Mouse (Mus musculus) neural tube, embryonic 13.5 days (tissue): ENCODE measurements around the gene Tbc1d9b. TPM values are rescaled to one million over a fixed set of nuclear protein-coding genes. Genes with fewer than 3 reads are reported as not detected.
"Not testable (repeated sequence)": the region's sequence is repeated elsewhere in the genome, so short reads cannot be mapped to it uniquely, and the experiment has no call there.

Experiments
- ATAC-seq: fragments of 200-750 bp; cut with Nextera tagmentation; 2 replicates; pipeline ENCODE4 v1.8.0; 2017; ENCODE audit warnings: low read depth, mild to moderate bottlenecking, moderate TSS enrichment, moderate library complexity
- H3K27ac ChIP-seq: fragments of 300-500 bp; sonication (generic); replicated peaks from 2 replicates; pipeline ENCODE4 v1.5.1; 2015; ENCODE audit warnings: moderate library complexity, mild to moderate bottlenecking, inconsistent platforms
- H3K27me3 ChIP-seq: fragments of 300-500 bp; sonication (generic); 2 replicates; pipeline ENCODE4 v1.6.1; 2015; ENCODE audit warnings: mild to moderate bottlenecking, inconsistent platforms
- H3K36me3 ChIP-seq: fragments of 300-500 bp; sonication (generic); 2 replicates; pipeline ENCODE4 v1.6.1; 2015; ENCODE audit warnings: mild to moderate bottlenecking, inconsistent platforms
- H3K4me1 ChIP-seq: fragments of 300-500 bp; sonication (generic); replicated peaks from 2 replicates; pipeline ENCODE4 v1.6.1; 2015; ENCODE audit warnings: inconsistent platforms
- H3K4me2 ChIP-seq: fragments of 300-500 bp; sonication (generic); 2 replicates; pipeline ENCODE4 v1.6.1; 2015; ENCODE audit warnings: inconsistent platforms, mild to moderate bottlenecking, moderate library complexity
- H3K4me3 ChIP-seq: fragments of 300-500 bp; sonication (generic); 2 replicates; pipeline ENCODE4 v1.5.1; 2015; ENCODE audit warnings: mild to moderate bottlenecking, inconsistent platforms
- H3K9ac ChIP-seq: fragments of 300-500 bp; sonication (generic); 2 replicates; pipeline ENCODE4 v1.6.1; 2015; ENCODE audit warnings: moderate library complexity, mild to moderate bottlenecking, inconsistent platforms
- H3K9me3 ChIP-seq: fragments of 300-500 bp; sonication (generic); 2 replicates; pipeline ENCODE4 v1.6.1; 2016; ENCODE audit warnings: inconsistent platforms
- whole genome bisulfite sequencing: fragments of 180-500 bp; shearing (Covaris S2); methylation state at CpG from one replicate; pipeline ENCODE4 v1.1.7; 2015; 5-methylcytosine and 5-hydroxymethylcytosine counted together
- polyA plus RNA-seq: library from polyadenylated mRNA; unstranded; fragments of >200 nt; fragmentation: Nextera tagmentation; extraction: Ambion mirVana; gene quantifications from 2 replicates; pipeline ENCODE4 v1.2.1, GENCODE M21; 2015

The Tbc1d9b gene
- 36.1 and 39.2 TPM in 2 replicates for polyA plus RNA-seq

DNA sequence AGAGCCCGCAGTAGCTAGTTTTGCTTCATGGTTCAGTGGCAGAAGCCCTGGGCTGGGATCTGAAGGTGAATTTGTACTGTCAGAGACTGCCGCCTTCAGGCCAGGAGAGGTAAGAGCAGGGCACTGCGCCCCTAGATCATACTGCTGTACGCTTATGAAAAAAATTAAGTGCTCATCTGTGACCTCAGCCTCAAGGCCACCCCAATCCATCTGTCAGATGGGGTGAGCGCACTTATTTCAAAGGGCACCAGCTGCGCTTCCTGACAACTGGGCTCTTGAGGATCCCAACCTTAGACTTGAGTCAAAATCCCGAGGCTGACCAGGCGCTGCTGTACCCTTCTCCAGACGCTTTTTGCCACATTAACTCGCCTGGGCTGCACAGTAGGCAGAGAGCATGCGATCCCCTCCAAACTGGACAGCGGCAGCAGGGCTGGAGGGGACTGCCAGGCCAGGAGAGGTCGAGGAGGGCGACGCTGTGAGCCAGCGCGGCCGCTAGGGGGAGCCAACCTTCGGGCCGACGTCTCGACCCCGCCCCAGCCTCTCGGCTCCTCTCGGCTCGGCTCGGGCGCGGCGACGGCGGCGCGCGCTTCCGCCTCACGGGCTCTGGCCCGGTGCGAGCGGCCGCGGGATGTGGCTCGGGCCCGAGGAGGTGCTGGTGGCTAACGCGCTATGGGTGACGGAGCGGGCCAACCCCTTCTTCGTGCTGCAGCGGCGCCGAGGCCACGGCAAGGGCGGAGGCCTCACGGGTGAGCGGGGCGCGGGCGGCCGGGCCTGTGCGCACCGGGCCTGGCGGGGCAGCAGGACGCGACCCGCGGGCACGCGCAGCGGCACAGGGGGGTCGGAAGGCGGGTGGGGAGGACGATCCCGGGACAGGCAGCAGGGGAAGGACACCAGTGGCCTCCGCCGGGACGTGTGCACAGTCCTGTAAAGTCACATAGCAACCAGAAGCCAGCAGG, at the start of gene Tbc1d9b:
Gene Tbc1d9b, plus strand, starts transcription at position 586 of the 956 bp plus-strand sequence.
- WGBS, result under 1% methylated on average over 77 of the region's 77 CpGs
- H3K9me3 ChIP-seq, result no peaks in the 10 kb centered on the region
- H3K9ac ChIP-seq, result peak within 1 kb of the TSS; percentile 92
- H3K27me3 ChIP-seq, result no peaks in the 10 kb centered on the region
- peaks cover 10% of the 10 kb centered on the region for H3K36me3 ChIP-seq
- peaks cover 23% of the 10 kb centered on the region for H3K4me1 ChIP-seq
- H3K4me2 ChIP-seq, result peak within 1 kb of the TSS; percentile 83
- peak; percentile 95 for ATAC-seq
- H3K27ac ChIP-seq, result peak within 1 kb of the TSS; percentile 92
- peak within 1 kb of the TSS; percentile 65 for H3K4me3 ChIP-seq

DNA sequence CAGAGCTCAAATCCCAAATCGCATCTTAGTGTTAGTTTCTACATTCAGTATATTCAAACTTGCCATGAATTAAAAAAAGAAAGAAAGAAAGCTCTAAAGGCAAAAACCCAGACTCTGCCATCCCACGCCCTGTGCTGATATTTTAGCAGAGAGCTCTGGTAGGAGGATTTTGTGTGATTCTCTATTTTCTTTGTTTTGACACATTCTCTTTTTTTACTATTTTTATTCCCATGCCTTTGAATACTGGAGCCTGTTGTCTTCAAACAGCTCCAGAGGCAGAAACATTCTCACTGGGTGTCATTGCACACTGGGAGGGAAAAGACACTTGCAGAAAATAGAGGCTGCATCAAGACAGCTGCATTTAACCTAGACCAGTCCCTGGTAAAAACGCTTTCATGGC, 45.0 kb upstream of the Tbc1d9b start:
- no peak for ATAC-seq
- H3K9ac ChIP-seq, result no peak overlapping the region
- H3K9me3 ChIP-seq, result no peaks in the 10 kb centered on the region
- H3K4me2 ChIP-seq, result no peak overlapping the region
- peaks cover 59% of the 10 kb centered on the region for H3K36me3 ChIP-seq
- H3K27me3 ChIP-seq, result no peaks in the 10 kb centered on the region
- no peak overlapping the region for H3K4me3 ChIP-seq
- WGBS, result 98% methylated on average over 3 of the region's 3 CpGs
- peaks cover 11% of the 10 kb centered on the region for H3K4me1 ChIP-seq
- no peak overlapping the region for H3K27ac ChIP-seq

DNA sequence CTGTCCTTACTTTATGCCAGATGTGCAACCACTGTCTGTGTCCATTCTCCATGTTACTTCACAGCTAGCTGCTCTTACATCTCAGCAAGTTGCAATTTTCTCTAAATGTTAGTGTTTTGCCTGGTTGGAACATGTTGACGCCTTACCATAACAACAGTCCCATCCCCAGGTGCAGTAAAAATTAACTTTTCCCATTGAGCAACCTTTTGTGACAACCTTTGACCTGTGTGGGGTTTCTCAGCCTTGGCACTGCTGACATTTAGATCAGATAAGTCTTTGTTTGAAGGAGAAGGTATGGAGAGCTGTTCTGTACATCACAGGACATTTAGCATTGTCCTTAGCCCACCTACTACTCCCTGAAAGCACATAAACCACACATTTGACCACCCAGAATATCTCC, 41.4 kb upstream of the Tbc1d9b start:
- no peak overlapping the region for H3K9ac ChIP-seq
- H3K36me3 ChIP-seq, result peaks cover 77% of the 10 kb centered on the region
- H3K9me3 ChIP-seq, result no peaks in the 10 kb centered on the region
- ATAC-seq, result no peak
- H3K4me2 ChIP-seq, result no peak overlapping the region
- H3K4me3 ChIP-seq, result no peak overlapping the region
- H3K4me1 ChIP-seq, result peaks cover 16% of the 10 kb centered on the region
- H3K27ac ChIP-seq, result no peak overlapping the region
- WGBS, result 86% methylated on average over 1 of the region's 1 CpGs
- no peaks in the 10 kb centered on the region for H3K27me3 ChIP-seq

DNA sequence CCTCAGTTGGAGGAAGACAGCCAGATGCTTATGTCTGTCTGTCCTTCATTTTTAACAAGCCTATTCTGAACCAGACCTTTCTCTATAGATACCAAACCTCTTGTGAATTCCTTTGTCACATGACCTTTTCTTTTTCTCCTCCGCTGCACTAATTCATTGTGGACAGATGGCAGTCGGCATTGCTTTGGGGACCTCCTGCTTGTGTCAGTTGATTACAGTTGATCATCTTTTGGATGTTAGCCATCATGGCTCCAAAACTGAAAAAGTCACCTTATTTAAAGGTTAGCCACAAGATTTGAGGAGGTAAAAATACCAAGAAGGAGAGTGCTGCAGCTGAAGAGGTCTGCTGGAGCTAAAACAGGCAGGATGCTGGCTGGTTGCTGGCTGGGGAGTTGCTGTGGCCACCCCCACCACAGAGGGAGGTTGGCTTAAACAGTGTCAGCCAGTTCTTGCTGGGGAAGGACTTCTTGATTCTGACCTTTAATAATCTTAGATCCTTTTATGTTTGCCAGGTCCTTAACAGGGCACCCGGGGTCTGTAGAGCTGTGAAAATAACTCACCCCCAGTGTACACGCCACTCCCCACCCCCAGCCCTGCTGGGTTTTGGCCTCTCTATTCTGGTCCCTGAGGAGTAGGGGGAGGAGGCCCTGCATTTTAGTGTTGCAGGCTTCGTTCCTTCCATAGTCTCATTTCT, 40.1 kb upstream of the Tbc1d9b start:
- no peak overlapping the region for H3K9ac ChIP-seq
- H3K4me2 ChIP-seq, result no peak overlapping the region
- H3K4me3 ChIP-seq, result no peak overlapping the region
- H3K36me3 ChIP-seq, result peaks cover 84% of the 10 kb centered on the region
- no peaks in the 10 kb centered on the region for H3K27me3 ChIP-seq
- H3K9me3 ChIP-seq, result no peaks in the 10 kb centered on the region
- peaks cover 16% of the 10 kb centered on the region for H3K4me1 ChIP-seq
- WGBS, result 46% methylated on average over 5 of the region's 5 CpGs
- H3K27ac ChIP-seq, result peak overlapping the region; percentile 46
- ATAC-seq, result no peak

DNA sequence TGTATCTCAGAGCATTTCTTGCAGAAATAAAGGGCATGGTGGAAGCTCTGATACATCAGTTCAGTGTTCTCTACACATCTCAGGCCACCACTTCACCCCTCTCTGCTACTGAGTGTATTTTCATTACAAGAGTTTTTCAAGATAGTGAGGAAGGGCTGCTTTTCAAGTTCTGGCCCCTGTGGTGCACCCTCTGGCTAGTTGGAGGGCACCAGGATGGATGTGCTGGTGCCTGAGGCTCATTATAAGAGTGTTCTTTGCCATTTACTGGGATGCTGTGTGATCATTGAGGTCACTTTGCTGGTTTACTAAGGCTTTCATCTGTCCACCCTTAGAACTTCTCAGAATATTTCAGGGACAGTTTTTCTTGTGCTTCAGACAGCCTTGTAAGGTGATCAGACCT, 39.5 kb upstream of the Tbc1d9b start:
- Histone ChIP-seq H3K27me3 (no peaks in the 10 kb centered on the region), H3K9ac (no peak overlapping the region), H3K4me2 (no peak overlapping the region), H3K9me3 (no peaks in the 10 kb centered on the region), H3K36me3 (peaks cover 84% of the 10 kb centered on the region), H3K4me3 (no peak overlapping the region), H3K27ac (no peak overlapping the region), H3K4me1 (peaks cover 16% of the 10 kb centered on the region)
- no peak for ATAC-seq

DNA sequence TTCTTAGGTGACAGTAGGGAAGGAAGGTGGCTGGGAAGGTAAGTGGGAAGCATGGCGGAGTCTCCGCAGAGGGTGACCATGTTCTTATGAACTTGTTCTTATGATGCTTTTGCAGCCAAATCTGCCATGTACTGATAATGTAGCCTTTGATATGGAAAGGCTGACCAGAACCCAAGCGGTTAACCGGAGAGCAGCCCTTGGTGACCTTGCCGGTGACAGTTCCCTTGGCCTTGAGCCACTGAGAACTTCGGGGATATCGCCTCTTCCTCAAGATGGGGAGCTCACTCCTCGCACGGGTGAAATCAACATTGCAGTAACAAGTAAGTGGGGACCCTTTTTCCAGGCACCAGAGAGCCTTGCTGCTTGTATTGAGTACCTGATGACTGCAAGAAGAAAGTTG, 35.5 kb upstream of the Tbc1d9b start:
- 92% methylated on average over 9 of the region's 9 CpGs for WGBS
- H3K36me3 ChIP-seq, result peaks cover 79% of the 10 kb centered on the region
- peaks cover 10% of the 10 kb centered on the region for H3K4me1 ChIP-seq
- H3K4me2 ChIP-seq, result no peak overlapping the region
- no peaks in the 10 kb centered on the region for H3K9me3 ChIP-seq
- H3K4me3 ChIP-seq, result no peak overlapping the region
- H3K27me3 ChIP-seq, result no peaks in the 10 kb centered on the region
- no peak overlapping the region for H3K27ac ChIP-seq
- no peak overlapping the region for H3K9ac ChIP-seq
- no peak for ATAC-seq

DNA sequence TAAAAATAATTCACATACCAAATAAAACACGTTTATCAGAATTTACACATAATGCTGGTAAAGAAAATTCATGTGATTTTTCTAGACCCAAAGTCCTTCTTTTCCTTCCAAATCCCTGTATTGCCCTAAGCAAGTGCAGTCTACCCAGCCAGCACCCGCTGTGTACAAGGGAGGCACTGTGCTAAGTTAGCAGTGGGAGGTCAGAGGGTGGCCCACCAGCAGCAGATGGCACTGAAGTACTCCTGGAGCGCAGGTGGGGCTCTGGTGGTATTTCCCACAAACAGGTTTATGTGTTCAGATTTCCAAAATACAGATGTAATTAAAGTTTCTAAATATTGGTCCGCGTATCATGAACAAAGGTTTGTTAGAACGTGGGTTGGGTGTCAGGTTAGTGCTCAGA, 34.1 kb upstream of the Tbc1d9b start:
- H3K4me1 ChIP-seq, result no peaks in the 10 kb centered on the region
- H3K9ac ChIP-seq, result no peak overlapping the region
- H3K27me3 ChIP-seq, result no peaks in the 10 kb centered on the region
- no peak for ATAC-seq
- 97% methylated on average over 6 of the region's 6 CpGs for WGBS
- H3K4me2 ChIP-seq, result no peak overlapping the region
- H3K27ac ChIP-seq, result no peak overlapping the region
- H3K36me3 ChIP-seq, result peaks cover 76% of the 10 kb centered on the region
- H3K9me3 ChIP-seq, result no peaks in the 10 kb centered on the region
- H3K4me3 ChIP-seq, result no peak overlapping the region

DNA sequence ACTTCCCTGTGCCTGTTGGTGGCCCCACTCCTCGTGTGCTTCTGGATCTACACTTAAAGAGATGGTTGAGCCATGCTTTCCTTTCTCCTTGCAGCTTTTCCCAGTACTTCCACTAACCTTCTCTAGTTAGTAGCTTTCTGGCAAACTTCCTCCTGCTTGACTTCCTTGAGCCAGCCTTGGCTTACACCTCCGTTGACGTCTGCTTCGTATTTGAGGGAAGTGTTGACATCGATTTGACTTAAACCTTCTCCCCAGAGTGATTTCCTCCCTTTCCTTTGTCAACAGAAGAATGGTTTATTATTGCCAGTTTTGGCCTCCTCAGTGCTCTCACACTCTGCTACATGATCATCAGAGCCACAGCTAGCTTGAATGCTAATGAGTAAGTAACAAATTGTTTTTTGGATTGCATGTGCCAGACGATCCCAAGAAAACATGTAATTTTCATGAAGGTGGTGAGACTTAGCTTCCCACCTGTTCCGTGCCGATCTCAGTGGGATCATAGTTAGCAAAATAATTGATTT, 32.2 kb upstream of the Tbc1d9b start:
- no peak for ATAC-seq
- Histone ChIP-seq H3K27ac (no peak overlapping the region), H3K9me3 (no peaks in the 10 kb centered on the region), H3K4me3 (no peak overlapping the region), H3K9ac (no peak overlapping the region), H3K27me3 (no peaks in the 10 kb centered on the region), H3K36me3 (peaks cover 69% of the 10 kb centered on the region), H3K4me2 (no peak overlapping the region), H3K4me1 (no peaks in the 10 kb centered on the region; the same call in 1 of the 2 replicates)
- WGBS, result 87% methylated on average over 8 of the region's 8 CpGs

DNA sequence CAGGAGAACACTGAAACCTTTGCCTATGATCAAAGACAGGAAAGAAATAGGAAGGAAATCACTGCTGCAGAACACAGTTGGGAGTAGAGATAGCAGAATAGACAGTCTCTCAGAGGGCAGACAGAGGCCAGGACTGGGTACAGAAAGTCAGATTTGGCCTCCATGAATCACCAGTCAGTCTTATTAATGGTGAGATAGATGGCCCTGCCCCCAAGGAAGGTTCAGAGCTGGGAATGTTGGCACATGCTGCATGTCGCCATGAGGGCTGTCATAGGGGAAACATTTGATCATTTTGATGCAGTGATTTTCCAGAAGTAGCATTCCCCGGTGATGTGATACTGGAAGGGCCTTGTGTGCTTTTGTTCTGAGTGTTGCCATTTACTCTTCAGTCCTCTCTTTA, 31.5 kb upstream of the Tbc1d9b start:
- Histone ChIP-seq H3K27ac (no peak overlapping the region), H3K4me1 (no peaks in the 10 kb centered on the region; the same call in 1 of the 2 replicates), H3K27me3 (no peaks in the 10 kb centered on the region), H3K36me3 (peaks cover 66% of the 10 kb centered on the region), H3K9ac (no peak overlapping the region), H3K4me2 (no peak overlapping the region), H3K9me3 (no peaks in the 10 kb centered on the region), H3K4me3 (no peak overlapping the region)
- no peak for ATAC-seq
- 80% methylated on average over 2 of the region's 2 CpGs for WGBS

DNA sequence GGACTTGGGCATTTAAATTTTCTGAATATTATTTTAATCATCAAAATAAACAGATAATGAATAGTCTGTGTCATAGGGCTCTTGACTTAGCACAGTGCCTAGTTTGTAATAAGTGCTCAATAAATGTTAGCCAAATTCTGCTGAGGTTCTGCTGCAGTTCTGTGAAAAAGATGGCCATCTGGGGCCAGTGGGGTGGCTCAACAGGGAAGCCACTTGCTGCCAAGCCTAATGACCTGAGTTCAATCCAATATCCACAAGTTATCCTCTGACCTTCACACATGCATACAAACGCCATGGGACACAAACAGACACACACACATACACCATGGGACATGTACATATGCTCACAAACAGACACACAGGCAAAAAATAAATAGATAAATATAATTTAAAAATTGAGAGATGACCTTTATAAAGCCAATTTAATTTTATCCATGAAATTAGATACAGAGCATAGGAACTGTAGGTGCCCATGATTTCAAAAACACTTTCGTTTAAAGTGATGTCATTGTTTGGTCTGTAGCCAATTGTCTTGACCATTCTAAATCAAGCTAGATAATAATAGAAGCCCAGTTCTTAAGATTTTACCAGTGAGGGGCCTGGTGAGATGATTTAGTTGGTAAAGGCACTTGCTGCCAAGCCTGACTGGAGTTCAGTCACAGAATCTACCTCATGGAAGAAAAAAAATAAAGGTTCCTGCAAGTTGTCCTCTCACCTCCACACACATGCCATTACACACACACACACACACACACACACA, 30.5 kb upstream of the Tbc1d9b start:
- H3K36me3 ChIP-seq, result peaks cover 59% of the 10 kb centered on the region
- H3K4me1 ChIP-seq, result no peaks in the 10 kb centered on the region; the same call in 1 of the 2 replicates
- 78% methylated on average over 2 of the region's 2 CpGs for WGBS
- no peak overlapping the region for H3K27ac ChIP-seq
- H3K27me3 ChIP-seq, result no peaks in the 10 kb centered on the region
- no peak overlapping the region for H3K4me3 ChIP-seq
- no peaks in the 10 kb centered on the region for H3K9me3 ChIP-seq
- H3K9ac ChIP-seq, result no peak overlapping the region
- no peak overlapping the region for H3K4me2 ChIP-seq
- no peak for ATAC-seq

DNA sequence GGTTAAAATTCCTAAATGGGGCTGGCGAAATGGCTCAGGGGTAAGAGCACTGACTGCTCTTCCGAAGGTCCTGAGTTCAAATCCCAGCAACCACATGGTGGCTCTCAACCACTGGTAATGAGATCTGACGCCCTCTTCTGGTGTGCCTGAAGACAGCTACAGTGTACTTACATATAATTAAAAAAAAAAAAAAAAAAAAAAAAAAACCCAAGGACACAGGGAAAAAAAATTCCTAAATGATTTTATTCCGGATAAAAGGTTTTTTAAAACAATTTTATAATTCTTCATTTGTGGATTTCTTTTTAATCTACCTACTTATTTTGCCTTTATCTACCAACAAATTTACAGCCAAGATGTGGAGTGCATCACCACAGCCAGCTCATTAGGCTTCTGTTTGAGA, 29.2 kb upstream of the Tbc1d9b start:
- not testable (repeated sequence) for H3K27ac ChIP-seq, H3K9ac ChIP-seq, H3K27me3 ChIP-seq, H3K9me3 ChIP-seq, H3K4me2 ChIP-seq, H3K4me3 ChIP-seq, ATAC-seq, H3K4me1 ChIP-seq
- WGBS, result 88% methylated on average over 4 of the region's 4 CpGs
- peaks cover 49% of the 10 kb centered on the region for H3K36me3 ChIP-seq

DNA sequence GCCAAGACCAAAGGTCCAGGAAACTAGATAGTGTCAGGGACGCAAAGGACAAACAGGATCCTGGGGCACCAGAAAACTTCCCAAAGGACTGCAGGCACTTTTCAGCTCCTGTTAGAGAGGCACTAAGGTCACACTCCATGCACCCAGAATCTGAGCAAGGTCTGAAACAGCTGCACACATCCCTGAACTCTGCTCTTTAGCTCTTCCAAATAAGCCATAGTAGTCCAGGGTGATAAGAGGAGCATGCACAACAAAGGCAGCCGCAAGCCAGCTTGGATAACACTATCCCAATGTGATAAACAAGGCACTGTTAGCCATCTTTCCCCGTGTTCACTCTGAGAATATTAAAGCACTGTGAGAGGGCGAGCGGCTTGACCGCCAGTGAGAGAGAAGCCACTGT, 27.2 kb upstream of the Tbc1d9b start:
- Histone ChIP-seq H3K4me1 (peaks cover 5% of the 10 kb centered on the region), H3K27ac (no peak overlapping the region), H3K4me2 (no peak overlapping the region), H3K9me3 (no peaks in the 10 kb centered on the region), H3K4me3 (no peak overlapping the region), H3K36me3 (peaks cover 33% of the 10 kb centered on the region), H3K27me3 (no peaks in the 10 kb centered on the region), H3K9ac (no peak overlapping the region)
- no peak for ATAC-seq
- WGBS, result 90% methylated on average over 6 of the region's 6 CpGs
